Mouse (Mus musculus): ENCODE measurements around the gene Mlh1. TPM values are rescaled to one million over a fixed set of nuclear protein-coding genes. Genes with fewer than 3 reads are reported as not detected.

The Mlh1 gene
- total RNA-seq, 1 experiment from 2014 or later: 28.1 TPM

DNA sequence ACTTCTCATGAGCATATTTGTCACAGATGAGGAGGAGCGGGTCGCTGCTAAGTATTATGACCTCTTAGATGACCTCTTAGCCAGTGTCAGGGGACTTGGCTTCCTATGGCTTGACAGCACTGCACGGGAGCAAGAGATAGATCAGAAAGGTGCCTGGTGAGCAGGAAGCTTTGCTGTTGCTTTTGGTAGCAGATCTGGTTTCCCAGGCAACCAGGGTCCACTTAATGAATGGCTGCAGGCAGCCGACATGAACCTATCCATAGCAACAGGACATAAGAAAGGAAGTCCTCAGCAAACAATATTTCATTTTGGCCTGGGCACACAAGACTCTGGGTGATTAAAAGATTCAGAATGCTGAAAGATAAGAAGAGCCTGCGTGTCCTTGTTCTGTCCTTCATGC lies 14.1 kb upstream of the Mlh1 start:
- no peak for DNase-seq

DNA sequence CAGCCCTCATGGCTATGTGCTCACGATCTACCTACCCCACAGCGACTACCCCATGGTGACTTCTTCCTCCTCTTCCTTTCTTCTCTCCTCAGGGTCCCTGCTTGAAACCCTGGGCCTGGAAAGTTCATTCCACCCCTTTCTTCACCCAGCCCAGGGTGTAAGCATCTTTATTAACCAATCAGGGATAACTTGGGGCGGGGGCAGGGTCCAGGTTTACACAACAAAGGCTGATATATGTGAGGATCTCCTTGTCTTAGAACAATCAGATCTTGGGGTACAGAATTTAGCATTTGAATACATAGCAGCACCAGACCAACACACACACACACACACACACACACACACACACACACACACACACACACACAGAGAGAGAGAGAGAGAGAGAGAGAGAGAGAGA lies 13.5 kb upstream of the Mlh1 start:
- DNase-seq: no peak

DNA sequence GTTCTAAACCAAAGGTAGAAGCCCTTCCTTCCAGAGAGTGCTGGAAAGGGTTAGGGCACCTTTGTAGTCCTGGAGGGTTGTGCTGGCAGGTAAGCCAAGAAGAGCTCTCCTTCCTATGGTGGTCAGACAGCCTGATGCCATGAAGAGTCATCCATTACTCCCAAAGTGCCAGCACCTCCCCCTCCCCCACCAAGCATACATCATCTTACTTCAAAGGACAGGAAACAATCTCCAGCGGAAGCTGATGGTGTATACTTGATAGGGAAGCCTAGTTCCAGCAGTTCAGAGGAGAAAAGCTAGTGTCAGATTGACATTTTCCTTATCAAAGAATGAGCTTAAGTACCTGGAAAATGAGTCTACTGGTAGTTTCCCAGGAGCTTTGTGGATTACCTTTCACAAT lies 3.6 kb upstream of the Mlh1 start:
- no peak for DNase-seq

DNA sequence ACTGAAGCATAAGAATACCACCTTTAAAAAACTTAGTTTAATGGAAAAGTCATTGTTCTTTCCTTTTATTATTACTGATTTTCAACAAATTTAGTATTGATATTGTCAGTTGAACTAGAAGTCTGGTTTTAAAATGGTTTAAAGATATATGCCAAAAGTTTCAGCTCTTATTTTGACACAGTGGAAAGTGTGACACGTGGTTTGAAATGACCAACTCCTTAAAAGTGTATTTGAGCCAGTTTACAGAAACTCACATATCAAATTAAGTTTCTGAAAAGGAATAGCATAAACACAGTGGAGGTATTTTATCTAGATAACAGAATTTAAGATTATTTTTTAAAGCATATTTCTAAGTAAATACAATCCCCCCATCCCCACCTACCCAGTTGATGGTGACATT lies 2.4 kb upstream of the Mlh1 start:
- DNase-seq: no peak

DNA sequence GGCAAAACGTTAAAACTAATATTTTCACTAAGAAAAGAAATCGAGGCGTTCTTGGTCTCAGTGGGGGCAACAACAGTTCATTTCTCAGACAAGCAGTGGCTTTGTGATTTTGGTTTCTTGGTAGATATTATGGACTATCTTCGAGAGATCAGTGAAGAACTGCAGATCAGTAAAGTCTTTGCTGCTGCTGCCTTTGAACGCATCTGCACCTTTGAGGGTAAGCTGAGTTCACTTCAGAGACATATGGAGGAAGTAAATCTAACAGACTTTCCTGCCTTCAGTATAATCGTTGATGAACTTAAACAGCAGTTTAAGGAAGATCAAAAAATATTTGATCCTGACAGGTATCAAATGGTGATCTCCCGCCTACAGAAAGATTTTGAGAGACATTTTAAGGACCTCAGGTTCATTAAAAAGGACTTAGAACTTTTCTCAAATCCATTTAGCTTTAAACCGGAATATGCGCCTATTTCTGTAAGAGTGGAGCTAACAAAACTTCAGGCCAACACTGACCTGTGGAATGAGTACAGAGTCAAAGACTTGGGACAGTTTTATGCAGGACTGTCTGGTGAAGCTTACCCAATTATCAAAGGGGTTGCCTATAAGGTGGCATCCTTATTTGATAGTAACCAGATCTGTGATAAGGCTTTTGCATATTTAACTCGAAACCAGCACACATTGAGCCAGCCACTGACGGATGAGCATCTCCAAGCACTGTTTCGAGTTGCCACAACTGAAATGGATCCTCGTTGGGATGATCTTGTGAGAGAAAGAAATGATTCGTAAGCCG lies 1.6 kb upstream of the Mlh1 start:
- DNase-seq: no peak

DNA sequence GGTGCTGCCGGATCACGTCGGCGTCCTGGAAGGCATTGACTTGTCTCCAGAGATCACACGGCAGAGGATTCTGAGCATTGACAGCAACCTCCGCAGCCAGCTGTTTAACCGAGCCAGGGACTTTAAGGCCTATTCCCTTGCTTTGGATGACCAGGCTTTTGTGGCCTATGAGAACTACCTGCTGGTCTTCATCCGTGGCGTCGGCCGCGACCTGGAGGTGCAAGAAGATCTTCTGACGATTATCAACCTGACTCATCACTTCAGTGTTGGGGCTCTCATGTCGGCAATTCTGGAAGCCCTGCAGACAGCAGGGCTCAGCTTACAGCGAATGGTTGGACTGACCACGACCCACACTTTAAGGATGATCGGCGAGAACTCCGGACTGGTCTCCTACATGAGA lies 765 bp upstream of the Mlh1 start:
- DNase-seq: no peak

DNA sequence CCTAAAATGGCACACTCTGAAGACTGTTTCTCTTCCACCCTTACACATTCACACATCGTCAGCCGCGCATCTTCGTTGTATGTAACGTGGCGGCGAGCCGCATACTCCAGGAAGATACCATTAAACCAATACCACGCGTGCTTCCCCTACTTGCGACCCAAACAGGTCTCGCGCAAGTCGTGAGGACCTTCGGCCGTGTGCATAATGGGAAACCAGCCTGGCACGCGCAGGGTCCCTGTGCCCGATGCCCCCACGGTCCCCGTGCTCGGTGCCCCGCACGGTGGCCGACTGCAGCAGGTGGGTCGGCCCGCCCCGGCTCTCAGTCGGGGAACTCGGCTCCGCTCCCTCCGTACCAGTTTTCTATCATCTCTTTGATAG lies 546 bp downstream of the Mlh1 start:
- no peak for DNase-seq

DNA sequence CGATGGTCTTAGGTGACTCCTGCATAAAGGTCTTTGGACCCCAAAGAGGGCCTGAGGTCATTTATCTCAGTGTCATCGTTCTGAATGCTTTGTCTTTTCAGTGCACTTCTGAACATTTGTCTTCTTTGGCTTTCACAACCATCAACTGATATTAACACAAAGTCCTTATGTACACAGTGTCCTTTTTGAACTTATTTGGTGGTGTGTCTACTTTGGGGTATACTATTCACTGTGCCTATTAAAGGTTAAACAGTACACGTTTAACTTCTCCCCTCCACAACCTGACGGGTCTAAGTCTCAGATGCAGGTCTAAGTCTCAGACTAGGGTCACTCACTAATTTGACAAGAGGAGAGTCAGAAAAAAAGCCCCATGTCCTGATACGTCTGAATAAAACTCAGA lies 985 bp downstream of the Mlh1 start:
- no peak for DNase-seq

DNA sequence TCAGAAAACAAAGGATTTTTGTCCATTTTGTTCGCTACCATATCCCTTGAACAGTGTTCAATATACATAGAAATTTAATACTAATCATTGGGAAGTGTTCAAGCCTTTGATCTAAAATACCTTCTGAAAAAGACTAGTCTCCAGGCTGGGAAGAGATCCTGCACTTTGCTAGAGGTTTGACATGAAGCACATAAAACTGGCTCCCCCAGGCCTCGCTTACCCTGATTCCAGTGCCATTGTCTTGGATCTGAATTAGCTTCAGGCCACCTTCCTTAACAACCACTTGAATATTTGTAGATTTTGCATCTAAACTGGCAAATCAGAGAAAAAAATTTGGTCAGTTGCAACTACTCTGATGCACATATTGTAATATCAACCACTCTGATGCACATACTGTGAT lies 3.6 kb downstream of the Mlh1 start:
- DNase-seq: no peak

DNA sequence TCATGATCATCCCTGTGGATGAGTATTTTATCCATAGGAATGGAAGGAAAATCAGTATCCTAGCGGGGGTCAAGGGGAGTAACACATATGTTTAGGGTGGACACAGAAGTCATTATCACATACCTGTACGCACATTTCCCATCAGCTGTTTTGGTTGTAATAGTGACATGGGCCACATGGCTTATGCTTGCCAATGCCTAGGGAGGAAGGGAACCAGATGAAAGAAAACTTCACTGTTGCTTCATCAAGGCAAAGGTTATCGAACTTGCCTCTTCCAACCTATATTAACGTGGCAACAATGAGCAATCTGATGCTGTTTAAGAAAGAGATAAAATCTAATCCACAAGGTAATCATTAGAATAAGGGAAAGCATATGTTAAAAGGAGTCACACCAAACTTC lies 10.2 kb downstream of the Mlh1 start:
- DNase-seq: no peak

DNA sequence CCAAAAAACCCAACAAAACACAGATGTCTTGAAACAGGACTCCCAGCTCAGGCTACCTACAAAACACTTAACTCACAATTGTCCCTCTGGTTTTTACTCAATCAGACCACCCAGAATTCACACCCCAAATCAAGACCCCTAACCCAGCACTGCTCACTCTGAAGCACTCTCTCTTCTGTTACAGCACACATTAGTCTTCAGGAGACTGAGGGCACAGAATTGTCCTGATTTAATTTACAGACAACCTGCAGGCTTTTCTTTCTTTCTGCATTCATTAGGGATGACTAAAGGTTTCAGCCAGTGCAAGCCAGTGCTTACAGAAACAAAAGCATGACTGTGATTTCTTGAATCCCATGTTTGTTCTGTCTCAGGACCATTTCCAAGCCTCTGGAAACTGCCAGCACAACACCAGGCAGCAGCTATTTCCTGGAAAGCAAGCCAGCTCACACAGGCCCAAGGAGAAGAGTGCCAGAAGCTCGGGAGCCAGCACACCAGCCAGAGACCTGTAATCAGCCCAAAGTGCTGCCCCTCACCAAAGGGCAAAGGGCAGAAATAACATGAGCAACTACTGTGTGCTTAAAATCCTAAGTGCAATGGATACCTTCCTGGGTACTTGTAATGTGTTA lies 11.1 kb downstream of the Mlh1 start:
- DNase-seq: no peak

DNA sequence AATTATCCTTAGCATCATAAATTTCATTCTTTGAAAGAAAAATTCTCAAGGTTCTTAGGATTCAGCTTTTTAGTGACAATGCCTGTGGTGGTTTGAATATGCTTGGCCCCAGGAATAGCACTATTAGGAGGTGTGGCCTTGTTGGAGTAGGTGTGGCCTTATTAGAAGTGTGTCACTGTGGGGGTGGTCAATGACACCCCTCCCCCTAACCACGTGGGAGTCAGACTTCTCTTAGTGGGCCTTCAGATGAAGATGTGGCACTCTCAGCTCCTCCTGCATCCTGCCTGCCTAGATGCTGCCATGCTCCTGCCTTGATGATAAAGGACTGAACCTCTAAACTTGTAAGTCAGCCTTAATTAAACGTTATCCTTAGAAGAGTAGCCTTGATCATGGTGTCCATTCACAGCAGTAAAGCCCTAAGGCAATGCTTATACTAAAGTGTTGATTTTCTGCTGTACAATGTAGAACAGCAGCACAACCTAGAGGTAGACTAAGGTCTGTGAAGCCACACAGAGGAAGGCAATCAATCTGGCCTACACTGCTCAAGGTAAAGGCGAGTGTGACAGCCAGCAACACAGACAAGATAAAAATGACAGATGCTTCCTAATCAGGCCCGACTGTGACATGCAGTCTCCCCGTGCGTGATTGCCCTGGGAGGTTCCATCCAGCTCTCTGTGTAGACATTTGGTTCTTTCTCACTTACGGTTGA lies 19.3 kb downstream of the Mlh1 start:
- no peak for DNase-seq

DNA sequence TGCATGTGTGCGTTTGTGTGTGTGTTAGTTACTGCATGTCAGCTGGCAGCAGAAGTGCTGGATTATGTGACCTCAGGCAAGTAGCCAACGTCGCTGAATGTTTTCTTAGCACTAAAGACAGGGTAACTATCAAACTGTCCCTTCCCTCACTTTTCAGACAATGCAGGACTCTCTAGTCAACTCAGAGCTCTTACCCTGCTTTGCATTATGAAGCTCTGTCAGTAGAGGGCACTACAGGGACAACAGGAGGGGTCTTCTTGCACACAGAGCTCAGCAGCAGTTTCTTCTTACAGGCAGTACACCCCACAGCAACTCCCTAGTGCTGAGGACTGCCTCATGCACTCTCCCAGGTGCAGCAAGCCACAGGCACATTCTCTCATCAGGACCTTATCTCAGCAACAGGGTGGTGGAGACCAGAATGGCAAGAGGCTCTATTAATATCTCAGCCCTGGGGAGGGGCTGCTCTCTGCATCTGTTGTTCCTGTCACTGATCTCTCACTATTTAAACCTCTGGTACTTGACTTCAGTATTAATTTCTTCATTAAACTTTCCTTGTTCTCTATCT lies 23.8 kb downstream of the Mlh1 start:
- no peak for DNase-seq

DNA sequence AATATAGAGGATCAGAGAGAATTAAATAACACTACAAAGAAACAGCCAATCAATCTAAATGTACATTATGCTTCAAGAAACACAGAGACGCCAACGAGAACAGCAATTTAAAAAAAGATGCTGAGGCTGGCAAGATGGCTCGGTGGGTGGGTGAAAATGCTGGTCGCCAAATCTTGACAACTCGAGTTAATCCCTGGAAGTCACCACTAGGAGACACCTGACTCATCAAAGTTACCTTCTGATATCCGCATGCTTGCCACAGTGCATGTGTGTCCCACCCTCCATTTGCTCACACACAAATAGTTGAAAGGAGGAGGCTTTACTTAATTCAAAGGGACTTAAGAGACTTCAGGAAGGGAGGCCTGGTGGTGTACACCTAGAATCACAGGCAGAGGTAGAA lies 26.0 kb downstream of the Mlh1 start:
- DNase-seq: no peak

DNA sequence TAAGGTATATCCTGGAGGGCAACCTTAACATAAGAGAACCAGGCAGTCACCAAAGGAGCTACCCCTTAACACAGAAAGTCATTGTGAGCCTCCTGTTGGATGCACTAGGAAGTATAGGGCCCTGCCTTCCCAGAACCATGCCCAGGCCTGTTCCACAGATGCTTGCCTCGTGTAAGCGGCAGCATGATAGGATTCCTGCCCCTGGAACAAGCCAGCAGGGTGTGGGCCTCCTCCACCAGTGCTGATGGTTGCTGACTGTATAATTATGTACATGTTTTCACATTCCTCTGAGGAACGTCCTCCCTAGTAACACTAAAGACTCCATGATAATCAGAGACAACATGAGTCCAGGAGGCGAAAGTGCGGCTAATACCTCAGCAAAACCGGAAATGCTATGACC lies 28.2 kb downstream of the Mlh1 start:
- no peak for DNase-seq

DNA sequence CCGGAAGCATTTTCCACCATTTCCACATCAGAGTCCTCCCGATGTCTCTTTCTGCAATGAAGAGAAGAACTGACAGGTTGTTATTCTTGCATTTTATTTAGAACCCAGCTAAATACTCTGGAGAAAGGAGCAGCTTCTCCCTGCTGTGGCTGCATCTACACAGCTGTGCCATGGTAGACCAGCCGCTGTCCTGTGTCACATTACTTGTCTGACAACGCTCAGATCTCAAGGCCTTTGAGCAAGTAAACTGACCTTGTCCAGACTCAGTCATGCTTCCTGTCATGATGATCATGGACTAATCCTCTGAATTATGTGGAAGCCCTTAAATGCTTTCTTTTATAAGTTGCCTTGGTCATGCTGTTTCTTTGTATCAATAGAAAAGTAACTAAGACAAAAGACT lies 31.8 kb downstream of the Mlh1 start:
- DNase-seq: peak; percentile 19

DNA sequence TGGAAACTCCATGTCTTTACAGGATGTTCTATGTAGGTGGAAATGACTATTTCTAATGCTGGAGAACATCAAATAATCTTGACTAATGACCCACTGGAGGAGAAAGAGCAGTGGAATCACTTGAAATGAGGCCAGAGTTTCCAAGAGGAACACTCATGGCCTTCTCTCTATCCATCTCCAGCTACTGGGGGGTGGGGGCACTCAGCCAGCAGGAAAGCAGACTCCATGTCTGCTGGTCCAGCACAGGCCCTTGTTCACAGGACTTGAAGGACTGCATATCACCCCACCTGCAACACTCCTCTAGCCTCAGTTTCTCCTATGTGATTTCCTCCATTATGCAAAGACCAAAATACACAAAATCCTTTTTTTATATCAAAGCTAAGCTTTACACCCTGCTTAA lies 33.9 kb downstream of the Mlh1 start:
- no peak for DNase-seq

DNA sequence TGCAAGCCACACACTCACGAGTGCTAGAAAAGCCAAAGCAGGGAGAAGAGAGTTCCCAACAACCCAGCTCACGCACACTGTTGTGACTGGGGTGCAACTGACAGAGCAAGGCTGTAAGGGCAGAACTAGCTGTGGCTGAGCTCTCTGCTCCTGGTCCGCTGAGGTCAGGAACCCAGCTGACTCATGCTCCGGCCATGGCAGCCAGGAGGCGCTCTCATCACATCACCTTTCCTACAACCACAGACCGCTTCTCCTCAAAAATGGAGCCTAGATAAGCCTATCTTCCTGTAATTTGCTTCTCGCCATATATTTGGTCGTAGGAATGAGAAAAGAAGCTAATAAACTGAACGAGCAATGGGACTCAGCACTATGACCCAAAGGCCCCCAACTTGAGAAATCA lies 36.9 kb downstream of the Mlh1 start:
- DNase-seq: no peak

DNA sequence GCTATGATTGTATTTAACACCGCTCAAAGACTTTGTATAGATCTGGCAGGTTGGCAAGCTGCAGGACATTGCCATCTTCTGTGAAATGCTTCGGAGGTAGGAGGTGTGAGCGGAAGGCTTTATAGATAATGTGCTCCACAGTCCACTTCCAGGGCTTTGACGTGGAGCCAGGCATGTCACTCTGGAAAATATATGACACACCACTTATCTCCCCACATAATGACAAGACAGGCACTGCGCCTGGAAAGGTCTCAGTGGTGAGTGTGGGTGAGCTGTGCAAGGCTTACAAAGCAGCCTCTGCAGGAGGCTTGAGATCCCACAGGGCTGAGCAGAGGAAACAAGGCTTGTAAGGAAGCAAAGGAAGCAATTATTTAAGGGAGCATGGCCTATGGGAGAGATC lies 43.1 kb downstream of the Mlh1 start:
- DNase-seq: no peak

DNA sequence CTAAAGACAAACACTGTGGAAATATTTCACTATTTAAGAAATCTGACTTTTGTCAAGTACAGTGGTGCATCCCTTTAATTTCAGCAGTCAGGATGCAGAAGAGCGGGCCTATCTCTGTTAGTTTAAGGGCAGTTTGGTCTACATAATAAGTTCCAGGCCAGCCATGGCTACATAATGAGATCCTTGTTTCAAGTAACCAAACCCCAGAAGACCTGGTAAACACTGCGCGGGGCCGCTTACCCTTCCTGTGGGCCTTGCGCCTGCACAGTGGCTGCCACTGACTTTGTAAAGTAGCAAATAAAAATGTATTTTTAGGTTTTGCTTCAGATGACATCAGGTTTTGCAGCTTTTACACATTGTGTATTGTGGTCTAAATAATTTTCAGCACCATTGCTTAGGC lies 48.2 kb downstream of the Mlh1 start:
- no peak for DNase-seq

DNA sequence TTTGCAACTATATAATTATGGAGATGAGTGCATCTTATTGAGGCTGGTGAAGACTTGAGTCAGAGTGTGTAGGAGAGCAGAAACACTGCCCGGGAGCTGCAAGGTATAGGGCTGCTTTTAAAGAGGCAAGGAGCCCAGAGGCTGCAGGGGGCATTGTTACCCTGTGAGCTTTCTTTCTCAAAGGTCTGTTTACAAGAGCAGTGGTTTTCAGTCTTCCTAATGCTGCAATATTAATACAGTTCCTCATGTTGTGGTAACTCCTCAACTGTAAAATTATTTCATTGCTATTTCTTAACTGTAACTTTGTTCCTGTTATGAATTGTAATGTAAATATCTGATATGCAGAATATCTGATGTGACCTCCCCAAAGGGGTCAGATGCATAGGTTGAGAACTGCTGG lies 50.0 kb downstream of the Mlh1 start:
- DNase-seq: no peak

DNA sequence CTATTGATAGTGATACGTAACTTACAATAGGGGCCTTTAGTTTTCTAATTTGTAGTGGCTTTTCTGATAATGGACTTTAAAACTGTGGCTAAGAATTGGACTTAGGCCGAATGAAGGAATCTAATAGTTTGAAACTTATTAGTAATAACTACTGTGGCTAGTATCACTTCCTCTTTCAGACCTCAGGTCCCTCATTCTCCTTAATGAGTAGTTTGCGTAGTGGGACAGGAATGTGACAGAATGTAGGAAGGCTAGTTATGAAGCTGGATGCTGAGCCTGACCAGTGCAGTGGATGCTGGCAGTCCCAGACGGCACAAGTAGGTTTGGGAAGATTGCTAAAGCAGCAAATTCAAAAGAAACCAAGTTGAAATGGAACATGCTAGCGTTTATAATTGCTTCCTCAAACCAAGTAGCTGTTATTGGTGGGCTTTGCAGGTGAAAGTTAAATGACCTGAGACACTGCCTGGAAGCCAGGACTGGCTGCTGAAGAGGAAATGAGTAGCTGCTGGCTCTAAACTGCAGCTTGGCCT lies 51.0 kb downstream of the Mlh1 start:
- no peak for DNase-seq

DNA sequence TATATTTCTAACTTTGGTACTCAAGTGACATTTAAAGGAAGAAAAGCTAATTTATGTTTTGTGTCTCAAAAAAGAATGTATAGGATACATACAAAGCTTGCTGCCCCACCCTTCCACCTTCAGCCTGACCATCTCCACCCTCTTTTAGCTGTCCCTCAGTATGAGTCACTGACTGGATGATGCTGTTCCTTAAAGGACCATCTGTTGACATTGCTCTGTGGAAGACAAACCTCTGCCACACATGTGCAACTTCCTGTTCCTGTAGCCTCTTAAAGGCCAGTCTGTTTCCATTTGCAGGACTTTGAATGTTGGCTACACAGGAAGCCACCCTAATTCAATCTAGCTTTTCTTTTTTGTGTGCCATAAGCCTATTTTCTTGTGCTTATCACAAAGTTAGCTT lies 55.2 kb downstream of the Mlh1 start:
- no peak for DNase-seq

All from adrenal gland, postnatal 25 days (tissue).